Mouse (Mus musculus): ENCODE measurements at regions not wholly inside any gene's neighbourhood (a gene's known extent, or its start where the extent isn't known, plus 50 kb on each side); places are given as distances from the start of the nearest gene placed in this dataset.

DNA sequence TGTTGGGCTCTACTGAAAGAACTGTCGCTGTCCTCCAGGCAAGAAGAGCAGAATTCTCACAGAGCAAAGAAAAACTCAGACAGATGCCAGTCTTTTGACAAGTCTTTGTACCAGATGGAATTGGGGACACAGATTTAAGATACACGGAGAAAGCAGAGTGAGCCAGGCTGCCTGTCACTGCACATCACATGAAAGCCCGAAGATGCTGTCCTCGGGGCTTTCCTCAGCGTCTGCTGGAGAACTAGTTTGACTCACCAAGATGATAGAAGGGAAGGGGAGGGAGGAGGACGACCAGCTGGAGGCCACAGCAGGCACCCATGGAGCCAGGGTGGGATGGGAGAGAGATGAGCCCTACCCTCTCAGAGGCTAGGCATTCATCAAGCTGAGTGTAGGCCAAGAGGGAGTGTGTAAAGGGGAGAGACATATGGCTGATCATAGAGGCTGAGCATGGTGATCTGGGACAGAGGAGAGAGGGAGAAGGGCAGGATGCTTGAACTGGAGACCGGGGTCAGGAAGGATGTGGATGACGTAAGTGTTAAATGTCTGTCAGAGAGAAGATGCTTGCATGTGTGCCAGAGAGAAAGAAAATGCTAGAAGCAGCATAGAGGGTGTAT lies 600.7 kb downstream of the Tbc1d22a start:
- Histone ChIP-seq H3K27ac (ENCODE audit: low read length) (no peak overlapping the region), H3K27me3 (replicated peaks; ENCODE audit: control insufficient read depth, insufficient read depth, low read length) (no peaks in the 10 kb centered on the region), H3K9ac (replicated peaks; ENCODE audit: low read depth, low read length) (no peak overlapping the region), H3K4me3 (replicated peaks; ENCODE audit: low read length) (no peak overlapping the region), H3K4me1 (replicated peaks; ENCODE audit: control insufficient read depth, insufficient read depth, low read length) (peaks cover 5% of the 10 kb centered on the region; the same call in 1 of the 2 replicates), H3K36me3 (ENCODE audit: control insufficient read depth, insufficient read depth) (no peaks in the 10 kb centered on the region), H3K9me3 (ENCODE audit: control insufficient read depth, low read length) (no peaks in the 10 kb centered on the region), H3K4me2 (ENCODE audit: low read length) (no peak overlapping the region)
- no peak for ATAC-seq
- 71% methylated on average over 8 of the region's 8 CpGs for whole genome bisulfite sequencing

DNA sequence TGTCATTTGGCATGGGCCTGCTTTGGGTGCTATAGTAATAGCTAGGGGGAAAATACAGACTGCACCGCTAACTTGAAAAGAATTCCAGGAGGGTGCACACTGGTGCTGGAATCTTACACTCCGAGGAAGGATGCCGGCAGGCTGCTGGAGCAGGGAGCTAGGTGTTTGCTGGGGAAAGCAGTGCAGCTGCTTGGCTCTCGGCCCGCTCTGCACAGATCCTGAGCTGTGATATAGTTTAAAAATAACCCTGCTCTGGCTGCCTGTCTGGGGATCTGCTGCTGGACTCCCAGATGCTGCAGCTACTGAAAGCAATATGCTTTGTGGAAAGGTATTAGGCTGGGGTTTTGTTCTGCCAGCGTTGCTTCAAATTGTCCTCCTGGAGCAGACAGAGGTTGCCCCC lies 621.7 kb downstream of the Tbc1d22a start:
- Histone ChIP-seq H3K27ac (ENCODE audit: low read length) (0 out of 2 replicates have a peak overlapping the region, but pooled peaks have one; percentile 26), H3K4me2 (ENCODE audit: low read length) (no peak overlapping the region), H3K9me3 (ENCODE audit: control insufficient read depth, low read length) (no peaks in the 10 kb centered on the region), H3K4me1 (replicated peaks; ENCODE audit: control insufficient read depth, insufficient read depth, low read length) (peaks cover 9% of the 10 kb centered on the region), H3K9ac (replicated peaks; ENCODE audit: low read depth, low read length) (no peak overlapping the region), H3K4me3 (replicated peaks; ENCODE audit: low read length) (no peak overlapping the region), H3K27me3 (replicated peaks; ENCODE audit: control insufficient read depth, insufficient read depth, low read length) (no peaks in the 10 kb centered on the region), H3K36me3 (ENCODE audit: control insufficient read depth, insufficient read depth) (no peaks in the 10 kb centered on the region)
- 26% methylated on average over 6 of the region's 6 CpGs for WGBS
- ATAC-seq = peak; percentile 68

DNA sequence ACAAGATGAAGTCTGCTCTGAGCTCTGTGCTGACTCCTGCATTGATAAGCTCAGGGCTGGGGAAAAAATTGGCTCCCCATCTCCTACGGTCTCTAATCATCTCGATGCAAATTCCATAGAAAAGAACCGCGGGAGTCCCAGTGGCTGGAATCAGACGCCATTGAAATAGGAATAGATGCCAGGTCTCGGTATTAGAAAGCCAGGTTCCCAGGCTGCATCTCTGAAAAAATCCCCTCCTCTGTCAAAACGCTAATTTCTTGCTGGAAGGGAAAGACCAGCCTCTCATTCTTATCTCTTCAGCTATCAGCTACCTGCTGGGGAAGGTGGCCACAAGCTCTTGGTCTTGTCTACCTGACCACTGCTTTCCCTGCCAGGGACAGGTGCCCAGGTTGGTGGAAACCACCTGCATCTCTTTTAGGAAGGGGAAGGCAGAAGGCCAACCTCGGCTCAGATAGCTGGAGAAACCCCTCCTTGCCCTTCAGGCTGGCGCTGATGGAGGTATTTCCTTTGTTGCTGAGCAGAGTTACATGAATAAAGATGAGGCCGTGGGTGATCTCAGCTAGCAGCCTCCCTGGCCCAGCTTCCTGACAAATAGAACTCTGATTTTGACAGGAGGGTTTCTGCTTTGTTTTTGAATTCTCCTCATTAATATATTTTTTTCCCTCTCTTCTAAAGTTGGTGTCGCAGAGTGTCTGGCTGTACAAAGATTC lies 638.1 kb downstream of the Tbc1d22a start:
- 6% methylated on average over 11 of the region's 11 CpGs for WGBS
- Histone ChIP-seq H3K9ac (replicated peaks; ENCODE audit: low read depth, low read length) (no peak overlapping the region), H3K4me3 (replicated peaks; ENCODE audit: low read length) (no peak overlapping the region), H3K9me3 (ENCODE audit: control insufficient read depth, low read length) (no peaks in the 10 kb centered on the region), H3K36me3 (ENCODE audit: control insufficient read depth, insufficient read depth) (no peaks in the 10 kb centered on the region), H3K4me1 (replicated peaks; ENCODE audit: control insufficient read depth, insufficient read depth, low read length) (peaks cover 8% of the 10 kb centered on the region; the same call in 1 of the 2 replicates), H3K27me3 (replicated peaks; ENCODE audit: control insufficient read depth, insufficient read depth, low read length) (no peaks in the 10 kb centered on the region), H3K27ac (ENCODE audit: low read length) (peak overlapping the region; percentile 63), H3K4me2 (ENCODE audit: low read length) (0 out of 2 replicates have a peak overlapping the region, but pooled peaks have one; percentile 8)
- peak; percentile 36; the same call in 1 of the 2 replicates for ATAC-seq

DNA sequence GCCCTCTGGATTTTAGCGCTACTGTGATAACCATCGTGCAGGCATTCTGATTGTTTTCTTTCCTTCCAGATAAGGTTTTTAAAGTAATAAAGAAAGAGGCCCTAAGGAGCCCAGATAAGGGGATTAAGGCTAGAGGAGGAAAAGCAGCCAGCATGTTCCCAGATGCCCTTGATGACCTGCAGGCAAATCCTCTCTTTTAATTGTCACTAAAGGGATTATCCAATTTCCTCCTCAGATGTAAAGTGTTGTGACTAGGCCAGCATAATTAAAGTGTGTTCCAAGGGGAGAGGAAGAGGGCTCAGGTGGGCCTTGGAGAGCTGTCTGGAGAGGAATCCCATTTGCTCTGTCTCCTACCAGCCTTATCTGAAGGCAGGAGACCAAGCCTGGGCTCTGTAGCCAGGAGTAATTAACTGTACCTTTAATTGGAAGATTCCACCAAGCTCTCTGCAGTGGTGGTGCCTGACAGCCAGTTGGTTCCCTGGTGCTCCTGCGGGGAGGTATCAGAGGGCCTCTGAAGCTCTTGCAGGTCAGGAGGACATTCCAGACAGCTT lies 644.2 kb downstream of the Tbc1d22a start:
- no peak for ATAC-seq
- H3K4me3 ChIP-seq (replicated peaks; ENCODE audit: low read length) = no peak overlapping the region
- no peak overlapping the region for H3K4me2 ChIP-seq (ENCODE audit: low read length)
- no peaks in the 10 kb centered on the region for H3K4me1 ChIP-seq (replicated peaks; ENCODE audit: control insufficient read depth, insufficient read depth, low read length)
- no peaks in the 10 kb centered on the region for H3K9me3 ChIP-seq (ENCODE audit: control insufficient read depth, low read length)
- 5% methylated on average over 3 of the region's 3 CpGs for WGBS
- no peak overlapping the region for H3K27ac ChIP-seq (ENCODE audit: low read length)
- no peaks in the 10 kb centered on the region for H3K27me3 ChIP-seq (replicated peaks; ENCODE audit: control insufficient read depth, insufficient read depth, low read length)
- no peak overlapping the region for H3K9ac ChIP-seq (replicated peaks; ENCODE audit: low read depth, low read length)
- no peaks in the 10 kb centered on the region for H3K36me3 ChIP-seq (ENCODE audit: control insufficient read depth, insufficient read depth)

DNA sequence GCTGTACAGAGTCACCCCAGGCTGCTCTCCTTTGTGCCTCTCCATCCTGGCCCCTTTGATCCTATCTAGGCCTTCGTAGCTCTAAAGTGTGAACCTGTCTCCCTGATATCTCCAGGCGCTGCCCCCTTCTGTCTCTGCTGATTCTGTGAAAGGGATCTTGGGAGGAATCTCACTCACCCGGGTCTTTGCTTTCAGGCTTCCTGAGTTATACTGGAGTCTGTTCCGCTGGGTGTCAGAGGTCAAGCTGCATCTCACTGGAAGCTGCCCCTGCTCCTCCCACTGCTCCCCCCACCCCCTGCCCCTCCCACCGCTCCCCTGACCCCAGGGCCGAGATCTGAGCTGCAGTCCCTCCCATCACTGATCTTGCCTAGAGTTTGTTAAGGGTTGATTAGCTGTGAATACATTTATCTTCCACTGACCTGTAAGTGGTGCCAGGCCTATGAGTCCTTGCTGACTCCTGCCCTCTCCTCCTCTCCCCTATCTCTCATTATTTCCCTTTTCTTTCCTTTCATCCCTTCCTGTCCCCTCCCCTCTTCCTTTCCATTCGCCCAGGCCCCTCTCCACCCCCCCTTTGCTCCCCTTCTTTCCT lies 661.6 kb downstream of the Tbc1d22a start:
- Histone ChIP-seq H3K9me3 (ENCODE audit: control insufficient read depth, low read length) (no peaks in the 10 kb centered on the region; the same call in 1 of the 2 replicates), H3K36me3 (ENCODE audit: control insufficient read depth, insufficient read depth) (no peaks in the 10 kb centered on the region), H3K27me3 (replicated peaks; ENCODE audit: control insufficient read depth, insufficient read depth, low read length) (no peaks in the 10 kb centered on the region), H3K27ac (ENCODE audit: low read length) (no peak overlapping the region), H3K4me2 (ENCODE audit: low read length) (peak overlapping the region; percentile 0; the same call in 1 of the 2 replicates), H3K4me1 (replicated peaks; ENCODE audit: control insufficient read depth, insufficient read depth, low read length) (peaks cover 12% of the 10 kb centered on the region), H3K9ac (replicated peaks; ENCODE audit: low read depth, low read length) (no peak overlapping the region), H3K4me3 (replicated peaks; ENCODE audit: low read length) (no peak overlapping the region)
- WGBS = 8% methylated on average over 7 of the region's 7 CpGs
- no peak for ATAC-seq

DNA sequence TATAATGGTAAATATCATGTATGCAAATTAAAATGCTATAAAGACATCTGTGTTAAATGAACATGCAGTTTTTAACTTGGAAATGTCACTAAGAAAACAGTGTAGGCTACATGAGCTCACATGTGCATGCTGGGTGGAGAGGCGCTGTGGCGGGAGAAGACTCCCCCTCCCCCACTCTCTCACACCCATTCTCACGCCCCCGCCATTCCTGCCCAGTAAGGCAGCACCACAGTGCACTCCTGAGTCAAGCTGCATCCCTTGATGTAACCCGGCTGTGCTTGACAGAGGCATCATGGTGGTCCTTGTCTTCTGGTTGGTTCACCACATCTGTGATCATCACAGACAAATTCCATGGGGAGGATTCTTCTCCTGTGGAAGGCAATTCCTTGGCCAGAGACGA lies 647.1 kb upstream of the Fam19a5 start:
- H3K4me1 ChIP-seq (replicated peaks; ENCODE audit: control insufficient read depth, insufficient read depth, low read length) = 0 out of 2 replicates have a peak, but pooled peaks cover 2% of the 10 kb centered on the region
- no peak overlapping the region for H3K4me3 ChIP-seq (replicated peaks; ENCODE audit: low read length)
- 71% methylated on average over 6 of the region's 6 CpGs for WGBS
- no peaks in the 10 kb centered on the region for H3K27me3 ChIP-seq (replicated peaks; ENCODE audit: control insufficient read depth, insufficient read depth, low read length)
- no peaks in the 10 kb centered on the region for H3K9me3 ChIP-seq (ENCODE audit: control insufficient read depth, low read length)
- no peak overlapping the region for H3K9ac ChIP-seq (replicated peaks; ENCODE audit: low read depth, low read length)
- H3K27ac ChIP-seq (ENCODE audit: low read length) = no peak overlapping the region
- H3K4me2 ChIP-seq (ENCODE audit: low read length) = no peak overlapping the region
- no peaks in the 10 kb centered on the region for H3K36me3 ChIP-seq (ENCODE audit: control insufficient read depth, insufficient read depth)
- ATAC-seq = no peak

DNA sequence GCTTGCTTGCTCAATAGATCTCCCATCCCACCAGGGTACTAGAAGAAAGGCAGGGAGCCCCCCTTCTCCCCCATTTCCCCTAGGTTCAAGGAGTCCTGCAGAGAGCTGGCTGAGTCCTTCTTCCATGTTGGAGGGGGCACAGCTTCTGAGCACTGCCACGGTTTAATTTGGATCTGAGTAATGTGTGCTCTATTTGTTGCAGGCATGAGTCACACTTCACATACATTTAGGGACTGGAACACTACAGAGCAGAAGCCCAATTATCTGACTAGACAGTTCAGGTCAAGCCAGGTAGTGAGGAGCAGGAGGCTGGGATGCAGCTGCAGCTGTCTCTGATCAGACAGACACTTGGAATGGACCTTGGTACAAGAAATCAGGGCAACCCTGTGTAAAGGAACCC lies 644.1 kb upstream of the Fam19a5 start:
- H3K4me2 ChIP-seq (ENCODE audit: low read length) = no peak overlapping the region
- no peaks in the 10 kb centered on the region for H3K9me3 ChIP-seq (ENCODE audit: control insufficient read depth, low read length)
- H3K4me1 ChIP-seq (replicated peaks; ENCODE audit: control insufficient read depth, insufficient read depth, low read length) = 0 out of 2 replicates have a peak, but pooled peaks cover 2% of the 10 kb centered on the region
- no peak overlapping the region for H3K4me3 ChIP-seq (replicated peaks; ENCODE audit: low read length)
- H3K27me3 ChIP-seq (replicated peaks; ENCODE audit: control insufficient read depth, insufficient read depth, low read length) = no peaks in the 10 kb centered on the region
- peak; percentile 49; the same call in 1 of the 2 replicates for ATAC-seq
- H3K36me3 ChIP-seq (ENCODE audit: control insufficient read depth, insufficient read depth) = no peaks in the 10 kb centered on the region
- WGBS = 10% methylated on average over 1 of the region's 1 CpGs
- H3K9ac ChIP-seq (replicated peaks; ENCODE audit: low read depth, low read length) = no peak overlapping the region
- no peak overlapping the region for H3K27ac ChIP-seq (ENCODE audit: low read length)

DNA sequence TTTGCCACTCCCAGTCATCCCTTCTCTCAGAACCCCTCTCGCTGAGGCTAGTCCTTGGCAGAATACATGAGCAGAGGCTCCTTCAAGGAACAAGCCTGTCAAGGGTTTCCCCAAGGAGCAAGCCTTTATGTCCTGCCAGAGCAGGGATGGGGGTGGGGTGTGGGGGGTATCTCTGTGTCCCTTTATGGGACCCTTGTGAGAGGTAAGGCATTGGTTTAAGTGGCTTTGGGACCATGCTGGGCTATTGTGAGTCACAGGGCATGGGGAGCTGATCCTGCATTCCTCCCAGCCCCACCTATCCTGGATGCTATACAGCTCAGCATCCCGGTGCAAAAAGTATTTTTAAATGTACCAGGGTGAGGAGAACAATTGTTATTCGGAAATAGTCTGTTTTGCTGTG lies 641.1 kb upstream of the Fam19a5 start:
- no peak for ATAC-seq

DNA sequence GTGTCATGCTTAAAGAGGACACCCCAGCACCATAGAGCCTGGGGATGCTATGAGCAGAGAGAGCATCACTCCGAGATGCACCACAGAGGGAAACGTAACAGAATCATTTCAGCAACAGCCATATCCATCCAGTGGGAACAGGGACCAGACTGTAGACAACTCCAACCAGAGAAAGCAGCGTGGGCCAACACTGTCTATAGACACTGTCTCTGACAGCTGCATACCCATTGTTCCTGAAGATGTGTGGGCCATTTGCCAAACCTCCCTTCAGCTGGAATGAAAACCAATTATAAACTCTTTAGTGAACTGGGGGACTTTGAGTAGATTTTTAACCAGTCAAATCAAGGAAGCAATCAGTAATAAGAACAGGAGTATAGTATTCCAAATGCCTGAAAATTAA lies 630.8 kb upstream of the Fam19a5 start:
- Histone ChIP-seq H3K9ac (replicated peaks; ENCODE audit: low read depth, low read length) (no peak overlapping the region), H3K4me2 (ENCODE audit: low read length) (no peak overlapping the region), H3K27me3 (replicated peaks; ENCODE audit: control insufficient read depth, insufficient read depth, low read length) (no peaks in the 10 kb centered on the region), H3K4me3 (replicated peaks; ENCODE audit: low read length) (no peak overlapping the region), H3K4me1 (replicated peaks; ENCODE audit: control insufficient read depth, insufficient read depth, low read length) (0 out of 2 replicates have a peak, but pooled peaks cover 3% of the 10 kb centered on the region), H3K27ac (ENCODE audit: low read length) (no peak overlapping the region), H3K36me3 (ENCODE audit: control insufficient read depth, insufficient read depth) (no peaks in the 10 kb centered on the region), H3K9me3 (ENCODE audit: control insufficient read depth, low read length) (no peaks in the 10 kb centered on the region)
- 34% methylated on average over 3 of the region's 3 CpGs for WGBS
- ATAC-seq = peak; percentile 76

More for the DNA sequence above, 641.1 kb upstream of the Fam19a5 start:
- Histone ChIP-seq H3K9me3 (ENCODE audit: control insufficient read depth, low read length) (no peaks in the 10 kb centered on the region), H3K27ac (ENCODE audit: low read length) (no peak overlapping the region), H3K4me1 (replicated peaks; ENCODE audit: control insufficient read depth, insufficient read depth, low read length) (0 out of 2 replicates have a peak, but pooled peaks cover 2% of the 10 kb centered on the region), H3K36me3 (ENCODE audit: control insufficient read depth, insufficient read depth) (no peaks in the 10 kb centered on the region), H3K4me3 (replicated peaks; ENCODE audit: low read length) (no peak overlapping the region), H3K27me3 (replicated peaks; ENCODE audit: control insufficient read depth, insufficient read depth, low read length) (no peaks in the 10 kb centered on the region), H3K9ac (replicated peaks; ENCODE audit: low read depth, low read length) (no peak overlapping the region), H3K4me2 (ENCODE audit: low read length) (no peak overlapping the region)
- whole genome bisulfite sequencing = 20% methylated on average over 3 of the region's 3 CpGs

All from forebrain, embryonic 16.5 days (tissue).